Mouse (Mus musculus) C2C12 (cell line): ENCODE results near the gene Umad1.

Experiments used
- CTCF ChIP-seq: IDR thresholded peaks from one replicate; pipeline ENCODE4 v1.5.1; 2011; ENCODE audit not compliant: control insufficient read depth, insufficient read depth, insufficient read length
- MAX ChIP-seq: IDR thresholded peaks from one replicate; pipeline ENCODE4 v1.6.1; 2011; ENCODE audit warnings: mild to moderate bottlenecking, control low read depth
- MYOG ChIP-seq: IDR thresholded peaks from one replicate; pipeline ENCODE4 v1.6.1; 2011; ENCODE audit not compliant: control insufficient read depth, insufficient read length; ENCODE audit errors: extremely low read depth
- USF1 ChIP-seq: IDR thresholded peaks from one replicate; pipeline ENCODE4 v1.6.1; 2011; ENCODE audit warnings: low read depth, mild to moderate bottlenecking, control low read depth, moderate library complexity

- TF ChIP-seq MYOG = no peak
- no peak for TF ChIP-seq CTCF
- no peak for TF ChIP-seq MAX
- TF ChIP-seq USF1 = no peak
Observed at GRCm38 (mm10) chr6:8370624-8371023, 111.5 kb downstream of the Umad1 start.
